In the genomic region with DNA sequence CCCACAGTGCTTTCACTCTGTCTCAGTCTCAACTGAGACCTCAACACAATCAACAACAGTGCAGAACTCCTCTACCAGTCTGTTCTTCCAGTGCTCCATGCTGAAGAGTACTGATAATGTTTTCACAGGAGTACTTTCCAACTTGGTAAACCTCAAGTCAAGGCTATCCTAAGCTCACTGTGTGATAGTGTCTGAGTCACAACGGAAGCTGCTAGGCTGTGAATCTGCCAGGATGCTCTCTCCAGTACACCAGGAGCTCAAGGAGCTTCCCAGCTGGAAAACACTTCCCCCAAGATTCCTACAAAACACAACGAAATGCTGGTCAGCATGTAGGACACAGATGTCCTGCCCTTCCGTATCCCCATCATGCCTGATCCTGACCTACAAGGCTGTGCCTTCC, we compare ENCODE assay signal across 8 mouse cellular contexts. TPM values are rescaled to one million over a fixed set of nuclear protein-coding genes. Genes with fewer than 3 reads are reported as not detected.
DNase-seq lines count a peak whose midpoint lies in the region.
"Had no signal": no experiment of that assay in that cellular context is flagged by ENCODE, and none has a peak within 500 bp of the region (broad histone marks: within the 10 kb centered on the region; RNA-seq: fewer than 3 reads in every experiment).

No protein-coding gene starts in this region.

- DNase-seq in adrenal gland, adult 2 months = peak; percentile 58
- no peak for DNase-seq in adrenal gland, adult 8-10 months
- peak; percentile 36 for DNase-seq in adrenal gland, postnatal 14 days
- no peak for DNase-seq in adrenal gland, postnatal 4 days (ENCODE audit: low spot score in 2 of 2)
- DNase-seq in adrenal gland, postnatal 36 days = peak; percentile 38 to 48
- DNase-seq in urinary bladder, postnatal 4 days (ENCODE audit: low spot score in 2 of 2) = no peak
- DNase-seq: cerebellum, adult 11-12 months; cerebellum, postnatal 25 days had no signal

RNA-seq across cellular contexts. Expression of gene Rrp1b, which starts 7.6 kb away (rescaled TPM):
- total RNA-seq in adrenal gland, adult 2 months (2021) = 10 to 100 TPM; 23.6 to 23.7 TPM
- polyA plus RNA-seq in adrenal gland, adult 2 months (2012; rRNA removed) = 17.3 and 24.3 TPM in 2 replicates
- 10 to 100 TPM; 17.5 to 46.9 (median 36.8) TPM for total RNA-seq in adrenal gland, adult 8-10 months (2022)
- 24.8 and 26.3 TPM in 2 replicates for total RNA-seq in adrenal gland, postnatal 14 days (2021)
- 10 to 100 TPM; 29.2 to 35.3 TPM for total RNA-seq in adrenal gland, postnatal 4 days (2021)
- 10 to 100 TPM; 21.7 to 30.4 TPM for total RNA-seq in adrenal gland, postnatal 36 days (2021)

RNA-seq across cellular contexts. Expression of gene Hsf2bp, which starts 7.8 kb away (rescaled TPM):
- total RNA-seq in adrenal gland, adult 2 months (2021) = 1 to 10 TPM in 1 of 2 experiments, under 1 TPM in 1; 0.58 to 1.4 TPM
- not detected in 2 replicates for polyA plus RNA-seq in adrenal gland, adult 2 months (2012; rRNA removed)
- total RNA-seq in adrenal gland, adult 8-10 months (2022) = 1 to 10 TPM; 1.1 to 2.2 (median 1.4) TPM
- 0.78 and 0.83 TPM in 2 replicates for total RNA-seq in adrenal gland, postnatal 14 days (2021)
- total RNA-seq in adrenal gland, postnatal 4 days (2021) = 1 to 10 TPM; 1.9 TPM
- 1 to 10 TPM in 1 of 2 experiments, under 1 TPM in 1; 0.46 to 1.3 TPM for total RNA-seq in adrenal gland, postnatal 36 days (2021)

Comparison
In these comparisons a context has a peak if more than half of its experiments do, and no peak if none do; other contexts are left out.
1. DNase-seq: peak in adrenal gland, adult 2 months (single experiment), adrenal gland, postnatal 14 days (single experiment) and adrenal gland, postnatal 36 days (2 of 2); none in adrenal gland, adult 8-10 months (single experiment), adrenal gland, postnatal 4 days (0 of 2) and urinary bladder, postnatal 4 days (0 of 2).